In genomic region chr1:152817794-152818193, GRCm38 (mm10) we compare ENCODE assay signal across 7 mouse cellular contexts. TPM values are rescaled to one million over a fixed set of nuclear protein-coding genes. Genes with fewer than 3 reads are reported as not detected.
DNase-seq lines count a peak whose midpoint lies in the region; TF ChIP-seq lines count a peak whose summit lies in the region.

No protein-coding gene starts in this region.

- H3K79me2 ChIP-seq in myocyte (ENCODE audit: control insufficient read depth, insufficient read depth) = no peaks in the 10 kb centered on the region

- TF ChIP-seq POLR2A in brain, embryonic 14.5 days (IDR thresholded peaks at IDR 0.05; ENCODE audit: borderline replicate concordance, extremely low read depth, insufficient read depth, insufficient read length, poor library complexity, severe bottlenecking) = no peak
- no peak for TF ChIP-seq POLR2A in myocyte (IDR thresholded peaks at IDR 0.05; ENCODE audit: insufficient read length, low read depth)

- no peaks in the 10 kb centered on the region for H3K36me3 ChIP-seq in myocyte (ENCODE audit: control insufficient read depth, insufficient read depth)

- peak; percentile 62 for DNase-seq in adipocyte (ENCODE audit: low spot score)
- DNase-seq in brain, embryonic 14.5 days (ENCODE audit: low read depth) = peak; percentile 74
- DNase-seq in heart, adult 9 months (ENCODE audit: low spot score in 2 of 2) = peak; percentile 56 to 72
- peak; percentile 56 for DNase-seq in kidney, adult 9 months
- no peak for DNase-seq in cerebellum, adult 9-11 months
- no peak for DNase-seq in urinary bladder, adult 2 months (ENCODE audit: low spot score)

- H3K4me3 ChIP-seq in myocyte = no peak overlapping the region

- H3K27me3 ChIP-seq in myocyte (ENCODE audit: control insufficient read depth, insufficient read depth, insufficient read length) = no peaks in the 10 kb centered on the region

- peak overlapping the region; percentile 0 for H3K4me2 ChIP-seq in myocyte (ENCODE audit: low read depth)

- no peak for TF ChIP-seq CTCF in brain, embryonic 14.5 days (IDR thresholded peaks at IDR 0.05; ENCODE audit: borderline replicate concordance, extremely low read depth, insufficient read depth, insufficient read length)

- H3ac ChIP-seq in myocyte (ENCODE audit: control insufficient read depth, insufficient read length) = no peak overlapping the region

TF ChIP-seq in myocyte, 11 proteins besides CTCF, POLR2A, EP300 and RAD21:
- TF ChIP-seq REST (IDR thresholded peaks at IDR 0.05; ENCODE audit: insufficient read depth, insufficient read length) (no peak), TCF3 (IDR thresholded peaks at IDR 0.05; ENCODE audit: insufficient read length, low read depth) (no peak), MYOD1 (IDR thresholded peaks at IDR 0.05; ENCODE audit: control insufficient read depth in 1 of 3, insufficient read length in 2 of 3, low read depth in 2 of 3) (no peak), CEBPB (IDR thresholded peaks at IDR 0.05; ENCODE audit: insufficient read depth, poor library complexity, severe bottlenecking) (no peak), TCF12 (IDR thresholded peaks at IDR 0.05; ENCODE audit: insufficient read depth, poor library complexity, severe bottlenecking) (no peak), SRF (IDR thresholded peaks at IDR 0.05; ENCODE audit: control insufficient read depth, insufficient read length, low read depth) (no peak), USF1 (IDR thresholded peaks at IDR 0.05; ENCODE audit: low read depth) (no peak), E2F4 (IDR thresholded peaks at IDR 0.05; ENCODE audit: insufficient read depth) (no peak), MAX (IDR thresholded peaks at IDR 0.05; ENCODE audit: low read depth) (no peak), MYOG (IDR thresholded peaks at IDR 0.05; ENCODE audit: control insufficient read depth in 1 of 3, insufficient read depth in 1 of 3, insufficient read length in 2 of 3, low read depth in 2 of 3) (no peak), POLR2AphosphoS2 (IDR thresholded peaks at IDR 0.05; ENCODE audit: insufficient read length, low read depth) (no peak)

RNA-seq across cellular contexts. Expression of gene Ncf2, which starts 17.8 kb away (rescaled TPM):
- 2.3 and 2.6 TPM in 2 replicates for polyA plus RNA-seq in brain, embryonic 14.5 days (2012; rRNA removed)
- polyA plus RNA-seq in myocyte (2012; fragmentation: generic; extraction: Trizol) = 0.07 TPM
- 7.0 and 8.7 TPM in 2 replicates for polyA plus RNA-seq in urinary bladder, adult 2 months (2012; rRNA removed)

RNA-seq across cellular contexts. Expression of gene Arpc5, which starts 51.5 kb away (rescaled TPM):
- 166 and 187 TPM in 2 replicates for polyA plus RNA-seq in brain, embryonic 14.5 days (2012; rRNA removed)
- 44.7 TPM for polyA plus RNA-seq in myocyte (2012; fragmentation: generic; extraction: Trizol)
- polyA plus RNA-seq in urinary bladder, adult 2 months (2012; rRNA removed) = 143 and 180 TPM in 2 replicates

RNA-seq across cellular contexts. Expression of gene Rgl1, which starts 51.6 kb away (rescaled TPM):
- polyA plus RNA-seq in brain, embryonic 14.5 days (2012; rRNA removed) = 11.5 and 14.1 TPM in 2 replicates
- 4.3 TPM for polyA plus RNA-seq in myocyte (2012; fragmentation: generic; extraction: Trizol)
- polyA plus RNA-seq in urinary bladder, adult 2 months (2012; rRNA removed) = 29.6 and 31.0 TPM in 2 replicates

Comparison
In these comparisons a context has a peak if more than half of its experiments do, and no peak if none do; other contexts are left out.
1. DNase-seq: peak in adipocyte (single experiment), brain, embryonic 14.5 days (single experiment), heart, adult 9 months (2 of 2) and kidney, adult 9 months (single experiment); none in cerebellum, adult 9-11 months (single experiment) and urinary bladder, adult 2 months (single experiment).